Mouse (Mus musculus) forebrain, postnatal 0 days (tissue): ENCODE results near the gene Mettl25. TPM values are rescaled to one million over a fixed set of nuclear protein-coding genes. Genes with fewer than 3 reads are reported as not detected.

ENCODE experiments used
- ATAC-seq: fragments of 200-750 bp; cut with Nextera tagmentation; 2 replicates; pipeline ENCODE4 v1.8.0; 2017; ENCODE audit warnings: mild to moderate bottlenecking, moderate library complexity
- DNase-seq: peaks from one replicate; pipeline ENCODE4 v3.0.0-alpha.2; 2015
- H3K27ac ChIP-seq: fragments of 300-500 bp; sonication (generic); 2 replicates; pipeline ENCODE4 v1.5.1; 2014; ENCODE audit warnings: low read depth, mild to moderate bottlenecking, antibody characterized with exemption, low read length, moderate library complexity, mixed read lengths
- H3K27me3 ChIP-seq: fragments of 300-500 bp; sonication (generic); 2 replicates; pipeline ENCODE4 v1.6.1; 2014; ENCODE audit warnings: mild to moderate bottlenecking, low read length, mixed read lengths; ENCODE audit not compliant: insufficient read depth
- H3K36me3 ChIP-seq: fragments of 300-500 bp; sonication (generic); 2 replicates; pipeline ENCODE4 v1.6.1; 2014; ENCODE audit warnings: mild to moderate bottlenecking, moderate library complexity; ENCODE audit not compliant: insufficient read depth
- H3K4me1 ChIP-seq: fragments of 300-500 bp; sonication (generic); 2 replicates; pipeline ENCODE4 v1.6.1; 2014; ENCODE audit warnings: antibody characterized with exemption; ENCODE audit not compliant: insufficient read depth
- H3K4me2 ChIP-seq: fragments of 300-500 bp; sonication (generic); 2 replicates; pipeline ENCODE4 v1.6.1; 2014; ENCODE audit warnings: low read depth, mild to moderate bottlenecking, moderate library complexity
- H3K4me3 ChIP-seq: fragments of 300-500 bp; sonication (generic); 2 replicates; pipeline ENCODE4 v1.5.1; 2014; ENCODE audit warnings: low read depth, low read length, mixed read lengths
- H3K9ac ChIP-seq: fragments of 300-500 bp; sonication (generic); 2 replicates; pipeline ENCODE4 v1.6.1; 2014; ENCODE audit warnings: mild to moderate bottlenecking
- H3K9me3 ChIP-seq: fragments of 300-500 bp; sonication (generic); 2 replicates; pipeline ENCODE4 v1.6.1; 2016; ENCODE audit warnings: low read length
- CTCF ChIP-seq: sonication (generic); IDR thresholded peaks from 2 replicates; pipeline ENCODE4 v1.5.1; 2016; ENCODE audit warnings: antibody characterized with exemption, control low read depth, low read depth
- WGBS: fragments of 180-500 bp; shearing (Covaris S2); extraction: QIAGEN DNeasy Blood & Tissue Kit; methylation state at CpG from one replicate; pipeline ENCODE4 v1.1.7; 2014; 5-methylcytosine and 5-hydroxymethylcytosine counted together
- polyA plus RNA-seq: library from polyadenylated mRNA; unstranded; fragments of >200 nt; fragmentation: Nextera tagmentation; extraction: Ambion mirVana; gene quantifications from 2 replicates; pipeline ENCODE4 v1.2.1, GENCODE M21; 2015
- total RNA-seq: library from RNA; depleted of rRNA; stranded (reverse); fragments of >200 nt; gene quantifications from 2 replicates; pipeline ENCODE4 v1.2.3, GENCODE M21; 2014; rRNA removed

Gene Mettl25
- total and polyA plus RNA-seq, 2 experiments from 2014 or later = 15.3 to 17.5 TPM

DNA sequence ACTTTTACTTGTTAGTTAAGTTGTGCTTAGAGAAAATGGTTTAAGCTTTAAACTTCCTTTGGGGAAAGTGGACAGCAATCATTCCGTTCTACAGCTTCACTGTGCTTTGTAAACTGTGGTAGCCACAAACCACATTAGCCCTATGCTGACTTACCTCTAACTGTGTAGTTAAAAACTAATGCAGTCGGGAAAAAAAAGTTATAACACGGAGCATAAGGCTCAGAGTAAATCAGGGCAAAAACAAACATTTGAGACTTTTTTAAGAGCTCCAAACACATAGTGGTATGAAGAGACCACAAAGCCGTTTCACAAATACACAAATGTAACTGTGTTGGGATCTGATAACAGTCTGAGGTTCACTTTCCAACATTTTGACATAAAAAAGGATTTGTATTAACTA is 126.8 kb downstream of the Mettl25 start:
- 79% methylated on average over 4 of the region's 4 CpGs for WGBS
- no peak for TF ChIP-seq CTCF
- Histone ChIP-seq H3K27me3 (no peaks in the 10 kb centered on the region), H3K36me3 (no peaks in the 10 kb centered on the region), H3K4me2 (no peak overlapping the region), H3K4me1 (no peaks in the 10 kb centered on the region), H3K9me3 (no peaks in the 10 kb centered on the region), H3K27ac (no peak overlapping the region), H3K9ac (no peak overlapping the region), H3K4me3 (no peak overlapping the region)
- DNase-seq = no peak
- no peak for ATAC-seq

DNA sequence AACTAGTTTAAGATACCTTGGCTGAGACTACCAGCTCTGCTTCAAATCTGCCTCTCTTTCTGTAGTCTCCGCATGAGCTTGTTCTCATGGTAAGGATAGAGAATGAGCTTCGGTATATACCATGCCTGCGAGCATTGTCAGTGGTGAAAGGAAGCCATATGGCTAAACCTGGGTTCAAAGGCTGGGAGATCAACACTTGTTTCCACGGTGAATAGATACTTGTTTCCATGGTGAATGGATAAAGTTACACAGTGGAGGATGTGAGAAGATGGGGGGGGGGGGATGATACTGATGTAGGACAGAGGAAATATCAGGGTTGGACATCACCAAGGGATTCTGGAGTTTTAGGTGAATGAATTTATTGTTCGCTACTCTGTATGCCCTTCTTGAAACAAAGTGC is 128.0 kb downstream of the Mettl25 start:
- ATAC-seq = no peak
- H3K9ac ChIP-seq = no peak overlapping the region
- H3K27ac ChIP-seq = no peak overlapping the region
- no peak for TF ChIP-seq CTCF
- no peaks in the 10 kb centered on the region for H3K27me3 ChIP-seq
- no peaks in the 10 kb centered on the region for H3K9me3 ChIP-seq
- WGBS = 57% methylated on average over 5 of the region's 5 CpGs
- DNase-seq = no peak
- H3K36me3 ChIP-seq = no peaks in the 10 kb centered on the region
- H3K4me1 ChIP-seq = no peaks in the 10 kb centered on the region
- no peak overlapping the region for H3K4me2 ChIP-seq
- H3K4me3 ChIP-seq = no peak overlapping the region

Other genes starting within 250 kb of the Mettl25 start
- gene Ccdc59, start 313 bp downstream of the Mettl25 start, total RNA-seq = 22.7 and 24.5 TPM in 2 replicates
- gene Ccdc59, start 313 bp downstream of the Mettl25 start, polyA plus RNA-seq = 47.2 and 52.6 TPM in 2 replicates